Mouse (Mus musculus) cerebellum, adult 18-20 months (tissue): Measurements from ENCODE around the gene Gxylt1.
"Not testable (repeated sequence)": the region's sequence is repeated elsewhere in the genome, so short reads cannot be mapped to it uniquely, and the experiment has no call there.

Experiments
- DNase-seq, 2 experiments: peaks; one replicate each; pipeline ENCODE4 v3.0.0; 2021

Gxylt1 gene

GRCm38 (mm10) chr15:93274679-93275583 lies at the start of gene Gxylt1:
Gene Gxylt1 (minus strand): TSS chr15:93275179.
- peak; percentile 99 to 100 for DNase-seq

GRCm38 (mm10) chr15:93318781-93319180 lies 43.8 kb upstream of the Gxylt1 start:
- no peak for DNase-seq

GRCm38 (mm10) chr15:93310304-93310703 lies 35.3 kb upstream of the Gxylt1 start:
- not testable (repeated sequence) for DNase-seq

- no peak for DNase-seq
Measured at GRCm38 (mm10) chr15:93298197-93298596, 23.2 kb upstream of the Gxylt1 start.

GRCm38 (mm10) chr15:93294483-93294882 lies 19.5 kb upstream of the Gxylt1 start:
- no peak for DNase-seq

GRCm38 (mm10) chr15:93288321-93288720 lies 13.3 kb upstream of the Gxylt1 start:
- no peak for DNase-seq

GRCm38 (mm10) chr15:93287628-93288027 lies 12.6 kb upstream of the Gxylt1 start:
- no peak for DNase-seq

- no peak for DNase-seq
Measured at GRCm38 (mm10) chr15:93285244-93285643, 10.3 kb upstream of the Gxylt1 start.

- DNase-seq: no peak
Measured at GRCm38 (mm10) chr15:93284326-93284725, 9.3 kb upstream of the Gxylt1 start.

- DNase-seq: peak in 1 of 2 experiments; percentile 13
Measured at GRCm38 (mm10) chr15:93283349-93283748, 8.4 kb upstream of the Gxylt1 start.

- DNase-seq: peak in 1 of 2 experiments; percentile 14
Measured at GRCm38 (mm10) chr15:93276276-93276675, 1.3 kb upstream of the Gxylt1 start.

- DNase-seq: peak in 1 of 2 experiments; percentile 40
Measured at GRCm38 (mm10) chr15:93275623-93276022, 644 bp upstream of the Gxylt1 start.

- peak in 1 of 2 experiments; percentile 21 for DNase-seq
Measured at GRCm38 (mm10) chr15:93273788-93274678, 946 bp downstream of the Gxylt1 start.

- no peak for DNase-seq
Measured at GRCm38 (mm10) chr15:93272948-93273347, 2.0 kb downstream of the Gxylt1 start.

GRCm38 (mm10) chr15:93270289-93270855 lies 4.6 kb downstream of the Gxylt1 start:
- no peak for DNase-seq

- DNase-seq: no peak
Measured at GRCm38 (mm10) chr15:93269572-93269971, 5.4 kb downstream of the Gxylt1 start.

- DNase-seq: no peak
Measured at GRCm38 (mm10) chr15:93268001-93268400, 7.0 kb downstream of the Gxylt1 start.

- no peak for DNase-seq
Measured at GRCm38 (mm10) chr15:93267479-93267878, 7.5 kb downstream of the Gxylt1 start.

- peak; percentile 35 to 45 for DNase-seq
Measured at GRCm38 (mm10) chr15:93266361-93266760, 8.6 kb downstream of the Gxylt1 start.

- peak; percentile 81 to 85 for DNase-seq
Measured at GRCm38 (mm10) chr15:93265728-93266127, 9.3 kb downstream of the Gxylt1 start.

GRCm38 (mm10) chr15:93265231-93265630 lies 9.7 kb downstream of the Gxylt1 start:
- no peak for DNase-seq

GRCm38 (mm10) chr15:93264221-93264620 lies 10.8 kb downstream of the Gxylt1 start:
- no peak for DNase-seq

GRCm38 (mm10) chr15:93263566-93263965 lies 11.4 kb downstream of the Gxylt1 start:
- DNase-seq: no peak
